Mouse (Mus musculus): ENCODE results near the gene C130032M10Rik.
"Not testable (repeated sequence)": the region's sequence is repeated elsewhere in the genome, so short reads cannot be mapped to it uniquely, and the experiment has no call there.

C130032M10Rik gene

DNA sequence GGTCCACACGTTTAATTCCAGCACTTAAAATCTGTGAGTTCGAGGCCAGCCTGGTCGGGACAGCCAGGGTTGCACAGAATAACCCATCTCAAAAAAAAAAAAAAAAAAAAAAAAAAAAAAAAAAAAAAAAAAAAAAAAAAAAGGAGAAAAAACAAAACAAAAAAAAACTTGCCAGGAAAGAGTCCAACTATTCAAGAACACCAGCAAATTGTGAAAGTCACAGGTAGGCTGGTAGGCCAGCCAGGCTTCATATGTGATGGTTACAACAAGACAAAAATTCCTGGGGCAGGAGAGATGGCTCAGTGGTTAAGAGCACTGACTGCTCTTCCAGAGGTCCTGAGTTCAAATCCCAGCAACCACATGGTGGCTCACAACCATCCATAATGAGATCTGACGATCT is 5.0 kb downstream of the C130032M10Rik start:
- DNase-seq = not testable (repeated sequence)

DNA sequence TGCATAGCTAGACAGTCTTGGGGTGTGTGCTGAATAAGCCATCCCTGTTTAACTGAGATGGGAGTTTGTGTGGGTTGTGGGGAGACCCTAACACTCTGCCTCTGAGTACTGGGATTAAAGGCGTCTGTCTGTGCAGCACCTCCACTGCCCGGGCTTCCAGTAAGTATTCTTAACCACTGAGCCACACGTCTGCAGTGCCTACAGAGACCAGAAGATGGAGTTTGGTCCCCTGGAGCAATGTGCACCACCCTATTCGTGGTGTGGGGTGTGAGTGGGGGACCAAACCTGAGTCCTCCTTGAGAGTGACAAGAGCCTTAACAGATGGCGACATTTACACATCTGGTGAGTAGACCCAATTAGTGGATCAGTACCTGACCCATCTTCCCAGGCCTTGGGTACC is 6.5 kb downstream of the C130032M10Rik start:
- no peak for DNase-seq

DNA sequence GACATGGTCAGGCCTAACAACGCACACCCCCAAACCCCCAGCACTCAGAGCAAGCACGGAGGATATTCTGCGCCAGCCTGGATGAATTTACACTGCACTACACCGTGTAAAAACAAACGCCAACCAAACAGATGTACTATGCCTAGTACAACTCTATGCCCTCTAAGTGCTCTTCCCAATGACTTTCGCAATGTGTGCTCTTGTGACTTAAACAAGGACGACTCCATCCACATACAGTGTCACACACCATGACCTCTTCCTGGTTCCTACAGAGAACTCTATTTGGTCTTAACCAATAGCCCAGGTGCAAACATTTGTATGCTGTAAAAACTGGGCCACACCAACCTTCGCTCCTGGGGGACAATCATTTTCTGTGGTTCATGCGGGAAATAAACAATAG is 7.0 kb downstream of the C130032M10Rik start:
- DNase-seq = no peak

GRCm38 (mm10) chr9:114525073-114525633 is 9.7 kb downstream of the C130032M10Rik start:
- no peak for DNase-seq

DNA sequence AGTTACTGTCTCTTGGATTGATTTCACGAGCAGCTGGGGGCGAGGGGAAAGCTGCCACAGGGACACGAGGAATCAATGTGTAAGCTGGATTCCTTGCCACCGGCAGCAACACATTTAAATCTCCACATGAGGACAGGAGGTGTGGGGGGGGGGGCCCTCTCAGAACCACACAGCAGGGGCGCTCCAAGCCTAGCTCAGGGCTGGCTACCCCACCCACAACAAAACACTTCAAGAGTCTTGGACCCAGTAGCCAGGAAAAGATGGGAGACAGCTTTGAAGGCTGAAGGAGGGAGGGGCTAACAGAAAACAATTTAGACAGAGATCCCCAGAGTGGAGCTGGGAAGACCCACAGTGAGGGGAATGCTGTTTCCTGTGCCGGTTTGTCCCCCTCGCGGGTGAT is 10.4 kb downstream of the C130032M10Rik start:
- no peak for DNase-seq

DNA sequence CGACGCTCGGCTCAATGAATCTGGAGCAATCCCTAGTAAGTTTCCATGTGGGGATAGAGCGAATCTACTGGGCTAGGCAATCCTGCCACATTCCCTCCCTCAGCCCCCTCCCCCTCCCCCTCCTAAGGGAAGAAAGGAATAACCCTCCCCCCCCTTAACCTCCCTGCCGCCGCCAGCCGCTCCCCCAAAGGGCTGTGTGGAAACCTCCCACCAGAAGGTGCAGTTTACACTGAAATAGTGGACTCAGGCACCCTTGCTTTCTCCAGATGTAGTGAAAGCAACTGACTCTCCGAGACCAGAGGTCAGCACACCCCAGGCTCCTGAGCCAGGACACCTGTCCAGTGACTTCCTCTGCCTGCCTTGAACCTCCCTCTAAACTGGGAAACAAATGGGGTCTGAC is 11.1 kb downstream of the C130032M10Rik start:
- DNase-seq = no peak

DNA sequence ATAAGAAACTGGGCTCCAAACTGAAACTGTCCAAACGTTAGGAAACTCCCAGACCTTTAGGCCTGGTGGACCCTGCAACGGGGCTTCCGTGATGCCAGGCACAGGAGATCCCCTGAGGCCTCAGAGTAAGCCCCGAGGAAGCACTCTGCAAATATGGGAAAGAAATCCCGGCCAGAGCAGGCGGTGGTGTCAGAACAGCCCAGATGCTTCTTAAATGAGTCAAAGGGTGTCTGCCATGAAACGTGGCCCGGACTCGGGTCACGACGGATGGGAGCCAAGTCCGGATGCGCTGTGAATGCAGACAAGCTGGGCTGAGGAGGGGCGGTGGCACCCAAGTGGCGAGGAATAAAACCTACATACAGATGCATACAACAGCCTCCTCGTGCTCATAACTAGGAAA is 11.6 kb downstream of the C130032M10Rik start:
- peak; percentile 42 to 55 for DNase-seq

- DNase-seq = no peak
Observed at GRCm38 (mm10) chr9:114527992-114528679, 12.6 kb downstream of the C130032M10Rik start.

GRCm38 (mm10) chr9:114528680-114529048 is 13.2 kb downstream of the C130032M10Rik start:
- DNase-seq = no peak

DNA sequence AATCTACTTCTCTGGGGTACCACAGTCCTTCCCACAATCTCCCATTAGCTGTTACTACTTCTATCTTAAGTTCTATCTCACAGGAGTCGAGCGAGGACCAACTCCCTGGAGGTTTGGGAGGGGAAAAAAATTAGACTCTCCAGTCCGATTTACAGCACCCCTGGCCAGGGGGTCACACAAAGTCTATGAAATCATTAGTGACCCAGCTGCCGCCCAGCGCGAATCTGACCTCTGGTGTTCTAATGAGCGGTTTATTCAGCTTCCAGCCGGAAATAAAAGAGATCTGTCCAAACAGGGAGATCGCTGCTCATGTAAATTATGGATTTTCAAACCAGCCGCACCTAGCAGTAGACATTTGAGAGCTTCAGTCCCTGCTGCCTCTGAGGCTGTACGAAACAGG is 15.8 kb downstream of the C130032M10Rik start:
- no peak for DNase-seq

GRCm38 (mm10) chr9:114533848-114534247 is 18.4 kb downstream of the C130032M10Rik start:
- no peak for DNase-seq

- no peak for DNase-seq
Observed at GRCm38 (mm10) chr9:114534747-114535517, 19.4 kb downstream of the C130032M10Rik start.

GRCm38 (mm10) chr9:114536628-114537027 is 21.1 kb downstream of the C130032M10Rik start:
- DNase-seq = no peak

DNA sequence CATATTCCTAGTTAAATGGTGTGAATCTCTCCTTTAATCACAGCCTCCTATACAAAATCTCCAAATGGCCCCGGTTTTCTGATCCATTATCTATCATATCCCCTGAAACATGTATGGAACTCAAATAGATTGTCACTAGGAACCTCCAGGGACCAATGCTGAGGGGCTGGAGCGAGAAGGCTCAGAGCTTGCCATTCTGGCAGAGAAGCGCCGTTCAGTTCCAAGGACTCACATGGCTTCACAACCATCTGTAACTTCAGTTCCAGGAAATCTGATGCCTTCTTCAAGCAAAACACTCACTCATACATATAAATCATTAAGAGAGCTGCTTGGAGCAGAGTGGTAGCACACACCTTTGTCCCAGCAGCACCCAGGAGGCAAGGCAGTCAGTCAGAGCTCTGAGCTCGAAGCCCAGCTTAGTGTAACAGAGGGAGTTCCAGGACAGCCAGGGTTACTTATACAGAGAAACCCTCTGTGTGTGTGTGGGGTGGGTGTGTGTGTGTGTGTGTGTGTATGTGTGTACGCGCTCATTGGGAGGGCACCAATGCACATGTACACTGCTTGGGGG is 23.6 kb downstream of the C130032M10Rik start:
- DNase-seq = no peak

- no peak for DNase-seq
Observed at GRCm38 (mm10) chr9:114541279-114541741, 25.8 kb downstream of the C130032M10Rik start.

DNA sequence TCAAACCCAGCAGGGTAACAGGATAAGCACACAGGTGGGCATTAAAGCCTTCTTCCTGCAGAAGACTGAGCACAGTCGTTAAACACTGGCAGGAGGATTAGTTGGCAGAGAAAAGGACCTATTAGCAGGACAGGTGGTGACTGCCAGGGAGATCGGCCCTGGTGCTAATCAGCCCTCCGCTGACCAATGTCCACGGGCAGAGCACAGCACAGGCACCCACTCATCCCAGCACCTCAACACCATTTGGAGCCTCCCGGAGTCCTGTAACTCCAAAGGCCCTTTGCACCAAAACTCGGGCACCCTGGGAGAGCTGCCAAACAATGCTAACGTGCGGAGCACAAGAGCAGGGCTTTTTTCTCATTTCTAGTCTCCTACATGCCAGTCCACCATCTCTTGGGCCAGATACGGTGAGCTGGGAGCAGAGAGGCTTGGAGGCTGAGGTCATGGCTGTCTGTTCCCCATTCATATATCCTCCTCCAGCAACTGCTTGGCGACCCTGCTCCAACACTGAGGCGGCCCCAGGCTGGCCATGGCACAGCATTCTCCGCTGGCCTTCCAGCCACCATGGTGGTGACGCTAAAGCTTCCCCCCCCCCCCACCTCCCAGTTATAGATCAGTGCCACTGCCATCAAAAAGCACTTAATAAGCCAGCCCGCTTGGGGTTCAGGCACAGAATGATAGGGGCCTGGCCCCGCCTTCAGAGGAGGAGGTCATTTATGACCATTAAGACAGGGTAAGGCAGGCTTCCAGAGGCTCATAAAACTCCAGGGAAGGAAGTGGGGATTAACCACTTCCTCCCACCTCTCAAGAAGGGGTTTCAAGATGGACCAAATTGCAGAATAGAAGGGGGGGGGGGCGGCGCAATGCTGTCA is 28.6 kb downstream of the C130032M10Rik start:
- DNase-seq = no peak

DNA sequence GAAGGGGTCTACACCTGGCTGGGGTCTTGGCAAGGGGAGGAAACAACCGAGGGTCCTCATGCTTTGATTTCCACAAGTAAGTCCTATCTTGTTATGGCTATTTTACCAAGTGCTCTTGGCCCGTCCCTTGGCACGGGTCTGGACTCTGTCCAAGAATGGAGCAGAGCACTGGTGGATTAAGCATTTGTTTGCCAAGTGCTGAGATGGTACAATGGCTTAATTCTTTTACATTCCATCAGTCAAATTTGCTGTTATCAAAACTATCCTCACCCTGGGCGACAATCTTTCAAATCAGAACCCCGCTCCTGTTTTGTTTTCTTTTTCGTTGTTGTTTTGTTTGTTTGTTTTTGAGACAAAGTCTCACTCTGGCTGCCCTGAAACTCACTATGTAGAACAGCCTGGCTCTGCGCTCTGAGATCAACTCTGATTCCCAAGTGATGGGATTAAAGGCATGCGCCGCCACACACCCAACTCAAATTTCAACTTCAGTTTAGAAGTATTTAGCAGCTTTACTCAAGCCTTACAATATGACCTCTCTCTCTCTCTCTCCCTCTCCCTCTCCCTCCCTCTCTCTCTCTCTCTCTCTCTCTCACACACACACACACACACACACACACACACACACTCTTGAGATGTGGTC is 29.4 kb downstream of the C130032M10Rik start:
- no peak for DNase-seq

GRCm38 (mm10) chr9:114546765-114547164 is 31.3 kb downstream of the C130032M10Rik start:
- DNase-seq = peak in 1 of 2 experiments; percentile 31

- no peak for DNase-seq
Observed at GRCm38 (mm10) chr9:114547643-114548077, 32.2 kb downstream of the C130032M10Rik start.

DNA sequence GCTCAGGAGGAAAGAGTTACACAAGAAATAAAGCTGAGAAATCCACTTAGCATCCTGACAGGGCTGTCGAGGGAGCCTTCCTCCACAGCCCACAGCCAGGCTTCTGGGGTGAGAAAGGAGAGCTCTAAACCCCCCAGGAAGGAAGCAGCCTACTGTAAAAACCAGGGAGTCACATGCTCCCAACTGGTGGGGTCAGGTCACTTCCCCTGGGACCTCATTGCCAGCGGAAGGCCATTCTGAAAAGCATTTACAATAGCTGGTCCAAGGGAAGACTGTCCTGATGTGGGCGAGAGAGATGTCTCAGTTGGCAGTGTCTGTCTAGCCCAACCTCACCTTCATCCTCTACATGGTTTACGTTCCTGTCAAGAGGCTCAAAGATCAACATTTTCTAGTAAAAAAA is 33.0 kb downstream of the C130032M10Rik start:
- DNase-seq = no peak

GRCm38 (mm10) chr9:114549117-114549516 is 33.6 kb downstream of the C130032M10Rik start:
- DNase-seq = no peak

GRCm38 (mm10) chr9:114550033-114550432 is 34.5 kb downstream of the C130032M10Rik start:
- DNase-seq = no peak
